21 mouse cellular contexts compared by ENCODE assay signal in the genomic region with DNA sequence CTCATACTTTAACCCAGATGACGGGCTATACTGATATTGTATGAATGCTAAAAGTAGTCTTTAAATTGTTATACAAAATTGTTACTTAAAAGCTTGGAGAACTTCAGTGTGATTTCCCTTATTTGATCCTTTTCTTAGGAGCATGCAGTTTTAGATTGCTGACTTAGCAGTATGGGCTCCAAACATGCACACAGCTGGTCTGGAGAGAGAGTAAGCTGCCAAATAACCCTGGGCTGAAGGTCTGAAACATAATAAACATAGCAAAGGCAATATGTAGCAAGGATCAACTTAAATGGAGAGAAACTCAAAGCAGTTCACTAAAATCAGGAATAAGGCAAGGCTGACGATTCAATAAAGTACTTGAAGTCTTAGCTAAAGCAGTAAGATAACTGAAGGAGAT.
"Had no signal": no experiment of that assay in that cellular context is flagged by ENCODE, and none has a peak within 500 bp of the region (broad histone marks: within the 10 kb centered on the region; RNA-seq: fewer than 3 reads in every experiment).

No protein-coding gene starts in this region.

- H3K27ac ChIP-seq: layer of hippocampus, adult 2 months; limb, embryonic 15.5 days; liver, embryonic 14.5 days; lung, embryonic 15.5 days; midbrain, embryonic 10.5 days; midbrain, embryonic 13.5 days; neural tube, embryonic 13.5 days had no signal

- H3K9ac ChIP-seq: limb, embryonic 15.5 days; liver, embryonic 14.5 days; liver, postnatal 0 days; lung, embryonic 15.5 days; midbrain, embryonic 13.5 days; neural tube, embryonic 13.5 days had no signal

- ATAC-seq: intestine, embryonic 16.5 days; liver, postnatal 0 days; midbrain, embryonic 13.5 days; midbrain, embryonic 16.5 days had no signal

- DNase-seq: kidney, adult 8-10 months; kidney, postnatal 25 days; layer of hippocampus, adult 9-11 months; liver, postnatal 0 days; lung, postnatal 36 days; retina, postnatal 1 day; right cerebral cortex, postnatal 25 days; thymus, adult 18-20 months; thymus, postnatal 36 days had no signal

- H3K9me3 ChIP-seq: limb, embryonic 15.5 days; lung, embryonic 15.5 days; megakaryocyte, embryonic 14.5 days; midbrain, embryonic 10.5 days; midbrain, embryonic 13.5 days; neural tube, embryonic 13.5 days had no signal

- H3K4me2 ChIP-seq: limb, embryonic 15.5 days; liver, embryonic 11.5 days; lung, embryonic 15.5 days; midbrain, embryonic 13.5 days; neural tube, embryonic 13.5 days had no signal

- H3K36me3 ChIP-seq: limb, embryonic 15.5 days; lung, embryonic 15.5 days; midbrain, embryonic 10.5 days; midbrain, embryonic 13.5 days; neural tube, embryonic 13.5 days had no signal

- H3K4me3 ChIP-seq: layer of hippocampus, adult 2 months; limb, embryonic 15.5 days; lung, embryonic 15.5 days; megakaryocyte, embryonic 14.5 days; midbrain, embryonic 10.5 days; midbrain, embryonic 13.5 days; myocyte; neural tube, embryonic 13.5 days had no signal

- H3K27me3 ChIP-seq: limb, embryonic 15.5 days; lung, embryonic 15.5 days; megakaryocyte, embryonic 14.5 days; midbrain, embryonic 13.5 days; neural tube, embryonic 13.5 days had no signal

- H3K4me1 ChIP-seq: limb, embryonic 15.5 days; lung, embryonic 15.5 days; midbrain, embryonic 10.5 days; midbrain, embryonic 13.5 days; neural tube, embryonic 13.5 days had no signal
